Mouse (Mus musculus) forebrain, embryonic 14.5 days (tissue): ENCODE measurements around the gene Flywch2. TPM values are rescaled to one million over a fixed set of nuclear protein-coding genes. Genes with fewer than 3 reads are reported as not detected.

Experiments
- ATAC-seq: fragments of 200-750 bp; cut with Nextera tagmentation; 2 replicates; pipeline ENCODE4 v1.8.0; 2017; ENCODE audit warnings: mild to moderate bottlenecking, moderate library complexity
- DNase-seq: peaks from one replicate; pipeline ENCODE4 v3.0.0-alpha.2; 2015; ENCODE audit warnings: low spot score
- H3K27ac ChIP-seq: fragments of 300-500 bp; sonication (generic); 2 replicates; pipeline ENCODE4 v1.5.1; 2014; ENCODE audit warnings: low read depth, mild to moderate bottlenecking, control low read depth, low read length, moderate library complexity
- H3K27me3 ChIP-seq: fragments of 300-500 bp; sonication (generic); replicated peaks from 2 replicates; pipeline ENCODE4 v1.6.1; 2014; ENCODE audit warnings: low read length, control low read depth, mixed read lengths; ENCODE audit not compliant: control insufficient read depth, insufficient read depth
- H3K36me3 ChIP-seq: fragments of 300-500 bp; sonication (generic); 2 replicates; pipeline ENCODE4 v1.6.1; 2014; ENCODE audit warnings: low read length, control low read depth; ENCODE audit not compliant: control insufficient read depth, insufficient read depth
- H3K4me1 ChIP-seq: fragments of 300-500 bp; sonication (generic); 2 replicates; pipeline ENCODE4 v1.6.1; 2014; ENCODE audit warnings: antibody characterized with exemption, low read length, control low read depth; ENCODE audit not compliant: control insufficient read depth, insufficient read depth
- H3K4me2 ChIP-seq: fragments of 300-500 bp; sonication (generic); 2 replicates; pipeline ENCODE4 v1.6.1; 2014; ENCODE audit warnings: mild to moderate bottlenecking, control low read depth, low read length
- H3K4me3 ChIP-seq: fragments of 300-500 bp; sonication (generic); 2 replicates; pipeline ENCODE4 v1.5.1; 2014; ENCODE audit warnings: low read depth, low read length, control low read depth
- H3K9ac ChIP-seq: fragments of 300-500 bp; sonication (generic); 2 replicates; pipeline ENCODE4 v1.6.1; 2014; ENCODE audit warnings: mild to moderate bottlenecking, low read length, control low read depth, moderate library complexity
- H3K9me3 ChIP-seq: fragments of 300-500 bp; sonication (generic); replicated peaks from 2 replicates; pipeline ENCODE4 v1.6.1; 2016; ENCODE audit warnings: low read length, control low read depth, mixed read lengths; ENCODE audit not compliant: control insufficient read depth
- WGBS: fragments of 180-500 bp; shearing (Covaris S2); extraction: QIAGEN DNeasy Blood & Tissue Kit; methylation state at CpG from one replicate; pipeline ENCODE4 v1.1.7; 2014; 5-methylcytosine and 5-hydroxymethylcytosine counted together
- polyA plus RNA-seq: library from polyadenylated mRNA; unstranded; fragments of >200 nt; fragmentation: Nextera tagmentation; extraction: Ambion mirVana; gene quantifications from 2 replicates; pipeline ENCODE4 v1.2.1, GENCODE M21; 2014

Gene Flywch2
- polyA plus RNA-seq, 1 experiment from 2014 or later: 44.2 TPM

GRCm38 (mm10) chr17:23770493-23770892 lies 15.4 kb downstream of the Flywch2 start:
- WGBS: 13% methylated on average over 2 of the region's 2 CpGs

GRCm38 (mm10) chr17:23762976-23763375 lies 22.9 kb downstream of the Flywch2 start:
- Histone ChIP-seq H3K4me3 (no peak overlapping the region), H3K4me2 (no peak overlapping the region), H3K4me1 (no peaks in the 10 kb centered on the region), H3K9ac (peak overlapping the region; percentile 17; the same call in 1 of the 2 replicates), H3K36me3 (peaks cover 44% of the 10 kb centered on the region), H3K27ac (no peak overlapping the region), H3K27me3 (no peaks in the 10 kb centered on the region), H3K9me3 (no peaks in the 10 kb centered on the region)
- peak; percentile 11; the same call in 1 of the 2 replicates for ATAC-seq
- WGBS: 86% methylated on average over 11 of the region's 11 CpGs
- DNase-seq: no peak

More at GRCm38 (mm10) chr17:23770493-23770892, 15.4 kb downstream of the Flywch2 start:
- H3K9me3 ChIP-seq: no peaks in the 10 kb centered on the region
- DNase-seq: peak; percentile 25
- H3K4me2 ChIP-seq: peak overlapping the region; percentile 72
- H3K4me3 ChIP-seq: peak overlapping the region; percentile 89
- H3K27ac ChIP-seq: peak overlapping the region; percentile 84; the same call in 1 of the 2 replicates
- H3K27me3 ChIP-seq: no peaks in the 10 kb centered on the region
- H3K9ac ChIP-seq: peak overlapping the region; percentile 97
- peaks cover 4% of the 10 kb centered on the region for H3K36me3 ChIP-seq
- peaks cover 11% of the 10 kb centered on the region for H3K4me1 ChIP-seq
- ATAC-seq: no peak

GRCm38 (mm10) chr17:23761155-23761554 lies 24.7 kb downstream of the Flywch2 start:
- ATAC-seq: no peak
- Histone ChIP-seq H3K36me3 (peaks cover 62% of the 10 kb centered on the region), H3K4me3 (no peak overlapping the region), H3K9me3 (no peaks in the 10 kb centered on the region), H3K4me2 (no peak overlapping the region), H3K27ac (no peak overlapping the region), H3K4me1 (no peaks in the 10 kb centered on the region), H3K9ac (no peak overlapping the region), H3K27me3 (no peaks in the 10 kb centered on the region)
- DNase-seq: no peak
- 95% methylated on average over 3 of the region's 3 CpGs for WGBS

GRCm38 (mm10) chr17:23760231-23760630 lies 25.6 kb downstream of the Flywch2 start:
- WGBS: 94% methylated on average over 9 of the region's 9 CpGs
- no peak overlapping the region for H3K4me2 ChIP-seq
- no peak overlapping the region for H3K4me3 ChIP-seq
- H3K27me3 ChIP-seq: no peaks in the 10 kb centered on the region
- no peaks in the 10 kb centered on the region for H3K4me1 ChIP-seq
- DNase-seq (no peak), ATAC-seq (no peak)
- no peaks in the 10 kb centered on the region for H3K9me3 ChIP-seq
- H3K9ac ChIP-seq: no peak overlapping the region
- peaks cover 71% of the 10 kb centered on the region for H3K36me3 ChIP-seq
- H3K27ac ChIP-seq: no peak overlapping the region

- Histone ChIP-seq H3K36me3 (peaks cover 81% of the 10 kb centered on the region), H3K9me3 (no peaks in the 10 kb centered on the region), H3K27me3 (no peaks in the 10 kb centered on the region), H3K9ac (no peak overlapping the region), H3K4me2 (no peak overlapping the region), H3K4me3 (no peak overlapping the region), H3K27ac (no peak overlapping the region), H3K4me1 (no peaks in the 10 kb centered on the region)
- ATAC-seq (no peak), DNase-seq (no peak)
- WGBS: 63% methylated on average over 8 of the region's 8 CpGs
These were observed 27.1 kb downstream of the Flywch2 start for GRCm38 (mm10) chr17:23758801-23759200.

- Histone ChIP-seq H3K27ac (no peak overlapping the region), H3K36me3 (peaks cover 93% of the 10 kb centered on the region), H3K4me1 (no peaks in the 10 kb centered on the region), H3K9me3 (no peaks in the 10 kb centered on the region), H3K4me2 (no peak overlapping the region), H3K27me3 (no peaks in the 10 kb centered on the region), H3K4me3 (no peak overlapping the region), H3K9ac (no peak overlapping the region)
- no peak for ATAC-seq
- no peak for DNase-seq
- WGBS: 97% methylated on average over 9 of the region's 9 CpGs
These were observed 28.3 kb downstream of the Flywch2 start for GRCm38 (mm10) chr17:23757581-23757980.

- no peaks in the 10 kb centered on the region for H3K27me3 ChIP-seq
- peaks cover 93% of the 10 kb centered on the region for H3K36me3 ChIP-seq
- WGBS: 90% methylated on average over 13 of the region's 13 CpGs
- H3K9me3 ChIP-seq: no peaks in the 10 kb centered on the region
- no peak for ATAC-seq
- H3K9ac ChIP-seq: no peak overlapping the region
- H3K4me1 ChIP-seq: no peaks in the 10 kb centered on the region
- no peak for DNase-seq
- no peak overlapping the region for H3K27ac ChIP-seq
- no peak overlapping the region for H3K4me2 ChIP-seq
- no peak overlapping the region for H3K4me3 ChIP-seq
These were observed 30.2 kb downstream of the Flywch2 start for GRCm38 (mm10) chr17:23755689-23756088.

- no peak for ATAC-seq
These were observed 36.3 kb downstream of the Flywch2 start for GRCm38 (mm10) chr17:23749400-23750191.

More at GRCm38 (mm10) chr17:23749400-23750191, 36.3 kb downstream of the Flywch2 start:
- Histone ChIP-seq H3K4me1 (peaks cover 6% of the 10 kb centered on the region; the same call in 1 of the 2 replicates), H3K27ac (no peak overlapping the region), H3K9me3 (no peaks in the 10 kb centered on the region), H3K36me3 (peaks cover 45% of the 10 kb centered on the region), H3K9ac (no peak overlapping the region; the same call in 1 of the 2 replicates), H3K4me2 (no peak overlapping the region), H3K27me3 (peaks cover 26% of the 10 kb centered on the region), H3K4me3 (no peak overlapping the region)
- WGBS: 86% methylated on average over 11 of the region's 11 CpGs
- DNase-seq: no peak
